Mouse (Mus musculus) erythroblast, embryonic 14.5 days (primary cell): Measurements from ENCODE around the gene Bcor.

Experiments
- GATA1 ChIP-seq: IDR thresholded peaks from 2 replicates; pipeline ENCODE4 v1.6.1; 2012; ENCODE audit warnings: low read length, inconsistent platforms, mixed read lengths
- TAL1 ChIP-seq: IDR thresholded peaks from 3 replicates; pipeline ENCODE4 v1.6.1; 2012; ENCODE audit warnings: low read length, inconsistent platforms, mixed read lengths

- TF ChIP-seq TAL1, result no peak
- TF ChIP-seq GATA1, result no peak
Measured at GRCm38 (mm10) chrX:12081741-12082155, 78.4 kb downstream of the Bcor start.
